Mouse (Mus musculus): ENCODE data around the gene Tgfbr3. TPM values are rescaled to one million over a fixed set of nuclear protein-coding genes. Genes with fewer than 3 reads are reported as not detected.

The Tgfbr3 gene
- polyA plus RNA-seq, 2 experiments from 2014 or later = 4.0 to 8.2 TPM

GRCm38 (mm10) chr5:107144263-107144843 is 145.1 kb downstream of the Tgfbr3 start:
- ATAC-seq = no peak

GRCm38 (mm10) chr5:107143406-107143805 is 146.0 kb downstream of the Tgfbr3 start:
- no peak for ATAC-seq

- ATAC-seq = no peak
These were observed 146.6 kb downstream of the Tgfbr3 start for GRCm38 (mm10) chr5:107142791-107143190.

GRCm38 (mm10) chr5:107141375-107141774 is 148.1 kb downstream of the Tgfbr3 start:
- no peak for ATAC-seq

- ATAC-seq = no peak
These were observed 149.4 kb downstream of the Tgfbr3 start for GRCm38 (mm10) chr5:107139800-107140651.

- no peak for ATAC-seq
These were observed 156.1 kb downstream of the Tgfbr3 start for GRCm38 (mm10) chr5:107133336-107133735.

GRCm38 (mm10) chr5:107132231-107132630 is 157.2 kb downstream of the Tgfbr3 start:
- no peak for ATAC-seq

- no peak for ATAC-seq
These were observed 160.1 kb downstream of the Tgfbr3 start for GRCm38 (mm10) chr5:107129304-107129703.

- ATAC-seq = no peak
These were observed 162.9 kb downstream of the Tgfbr3 start for GRCm38 (mm10) chr5:107126561-107126960.

- ATAC-seq = no peak
These were observed 164.3 kb downstream of the Tgfbr3 start for GRCm38 (mm10) chr5:107125131-107125530.

GRCm38 (mm10) chr5:107124531-107124930 is 164.9 kb downstream of the Tgfbr3 start:
- no peak for ATAC-seq

GRCm38 (mm10) chr5:107122622-107123021 is 166.8 kb downstream of the Tgfbr3 start:
- no peak for ATAC-seq

- no peak for ATAC-seq
These were observed 168.3 kb downstream of the Tgfbr3 start for GRCm38 (mm10) chr5:107121086-107121485.

- ATAC-seq = no peak
These were observed 168.8 kb downstream of the Tgfbr3 start for GRCm38 (mm10) chr5:107120624-107121023.

- ATAC-seq = no peak
These were observed 169.5 kb downstream of the Tgfbr3 start for GRCm38 (mm10) chr5:107119896-107120295.

- ATAC-seq = no peak
These were observed 172.6 kb downstream of the Tgfbr3 start for GRCm38 (mm10) chr5:107116821-107117220.

GRCm38 (mm10) chr5:107112656-107113275 is 176.7 kb downstream of the Tgfbr3 start:
- ATAC-seq = no peak

GRCm38 (mm10) chr5:107111802-107112201 is 177.6 kb downstream of the Tgfbr3 start:
- no peak for ATAC-seq

- no peak for ATAC-seq
These were observed 178.4 kb downstream of the Tgfbr3 start for GRCm38 (mm10) chr5:107110880-107111520.

- ATAC-seq = no peak
These were observed 179.1 kb downstream of the Tgfbr3 start for GRCm38 (mm10) chr5:107110089-107110879.

- ATAC-seq = no peak
These were observed 180.0 kb downstream of the Tgfbr3 start for GRCm38 (mm10) chr5:107109416-107109815.

GRCm38 (mm10) chr5:107106793-107107192 is 182.6 kb downstream of the Tgfbr3 start:
- ATAC-seq = no peak

Data from activated CD4-positive, CD25-positive, alpha-beta regulatory T cell, adult 4 months (primary cell).